Mouse (Mus musculus) hindbrain, embryonic 13.5 days (tissue): Measurements from ENCODE around the gene Cldn14. TPM values are rescaled to one million over a fixed set of nuclear protein-coding genes. Genes with fewer than 3 reads are reported as not detected.
"Not testable (repeated sequence)": the region's sequence is repeated elsewhere in the genome, so short reads cannot be mapped to it uniquely, and the experiment has no call there.

Experiments
- ATAC-seq: fragments of 200-750 bp; cut with Nextera tagmentation; 2 replicates; pipeline ENCODE4 v1.8.0; 2017; ENCODE audit warnings: moderate TSS enrichment; ENCODE audit not compliant: low FRiP score
- H3K27ac ChIP-seq: fragments of 300-500 bp; sonication (generic); 2 replicates; pipeline ENCODE4 v1.5.1; 2015; ENCODE audit warnings: inconsistent platforms, mild to moderate bottlenecking, moderate library complexity
- H3K27me3 ChIP-seq: fragments of 300-500 bp; sonication (generic); 2 replicates; pipeline ENCODE4 v1.6.1; 2015; ENCODE audit warnings: mild to moderate bottlenecking, inconsistent platforms
- H3K36me3 ChIP-seq: fragments of 300-500 bp; sonication (generic); 2 replicates; pipeline ENCODE4 v1.6.1; 2015; ENCODE audit warnings: mild to moderate bottlenecking, inconsistent platforms
- H3K4me1 ChIP-seq: fragments of 300-500 bp; sonication (generic); replicated peaks from 2 replicates; pipeline ENCODE4 v1.6.1; 2015; ENCODE audit warnings: inconsistent platforms
- H3K4me2 ChIP-seq: fragments of 300-500 bp; sonication (generic); 2 replicates; pipeline ENCODE4 v1.6.1; 2015; ENCODE audit warnings: inconsistent platforms, mild to moderate bottlenecking, moderate library complexity
- H3K4me3 ChIP-seq: fragments of 300-500 bp; sonication (generic); 2 replicates; pipeline ENCODE4 v1.5.1; 2015; ENCODE audit warnings: mild to moderate bottlenecking, inconsistent platforms
- H3K9ac ChIP-seq: fragments of 300-500 bp; sonication (generic); 2 replicates; pipeline ENCODE4 v1.6.1; 2015; ENCODE audit warnings: mild to moderate bottlenecking, inconsistent platforms
- H3K9me3 ChIP-seq: fragments of 300-500 bp; sonication (generic); 2 replicates; pipeline ENCODE4 v1.6.1; 2016; ENCODE audit warnings: inconsistent platforms
- WGBS: fragments of 180-500 bp; shearing (Covaris S2); methylation state at CpG from one replicate; pipeline ENCODE4 v1.1.7; 2015; 5-methylcytosine and 5-hydroxymethylcytosine counted together
- polyA plus RNA-seq: library from polyadenylated mRNA; unstranded; fragments of >200 nt; fragmentation: Nextera tagmentation; extraction: Ambion mirVana; gene quantifications from 2 replicates; pipeline ENCODE4 v1.2.1, GENCODE M21; 2015

Gene Cldn14
- polyA plus RNA-seq, 1 experiment from 2014 or later: not detected

DNA sequence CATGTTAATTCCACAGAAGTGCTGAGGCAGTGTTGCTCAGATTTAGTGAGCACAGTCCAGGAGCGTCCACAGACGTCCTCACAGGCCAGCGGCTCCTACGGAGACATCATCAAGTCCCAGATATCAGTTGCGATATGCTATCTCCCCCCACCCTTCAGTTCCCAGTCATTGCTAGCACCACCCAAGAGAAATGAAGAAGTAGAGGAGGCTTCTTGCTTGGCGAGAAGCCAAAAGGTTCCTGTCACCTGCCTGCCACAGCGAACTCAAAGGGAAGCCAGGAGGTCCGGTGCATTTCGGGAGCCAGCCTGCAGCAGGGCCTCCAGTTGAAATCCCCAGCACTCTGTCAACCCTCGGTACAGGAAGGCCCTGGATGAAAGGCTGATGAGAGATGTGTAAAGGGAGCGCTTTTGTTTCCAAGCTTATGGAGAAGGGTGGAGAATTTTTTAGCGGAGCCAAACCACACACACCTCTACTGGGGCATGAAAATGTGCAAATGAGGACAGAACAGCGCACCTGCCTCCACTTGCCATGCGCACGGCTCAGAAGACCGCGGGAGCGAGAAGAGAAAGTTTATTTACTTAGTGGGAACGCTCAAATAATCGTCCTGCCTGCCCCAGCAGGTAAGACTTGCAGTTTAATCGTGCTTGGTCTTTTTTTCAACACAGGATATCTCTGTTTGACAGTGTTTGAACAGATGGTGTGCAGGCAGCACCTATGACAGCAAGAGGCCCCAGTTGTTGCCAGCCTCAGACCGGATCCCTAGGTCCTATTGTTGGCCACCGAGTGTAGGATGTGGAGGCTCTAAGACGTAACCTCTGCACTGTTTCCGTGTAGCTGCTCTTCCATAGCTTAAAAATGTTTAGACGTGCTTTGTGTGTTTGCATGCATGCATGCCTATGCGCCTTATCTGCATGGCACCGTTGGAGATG, 15.0 kb upstream of the Cldn14 start:
- no peak overlapping the region for H3K9ac ChIP-seq
- peaks cover 9% of the 10 kb centered on the region; the same call in 1 of the 2 replicates for H3K9me3 ChIP-seq
- no peak overlapping the region for H3K27ac ChIP-seq
- no peaks in the 10 kb centered on the region for H3K4me1 ChIP-seq
- 83% methylated on average over 28 of the region's 28 CpGs for WGBS
- H3K4me2 ChIP-seq: no peak overlapping the region
- no peak for ATAC-seq
- H3K27me3 ChIP-seq: 0 out of 2 replicates have a peak, but pooled peaks cover 3% of the 10 kb centered on the region
- H3K36me3 ChIP-seq: no peaks in the 10 kb centered on the region
- no peak overlapping the region for H3K4me3 ChIP-seq

DNA sequence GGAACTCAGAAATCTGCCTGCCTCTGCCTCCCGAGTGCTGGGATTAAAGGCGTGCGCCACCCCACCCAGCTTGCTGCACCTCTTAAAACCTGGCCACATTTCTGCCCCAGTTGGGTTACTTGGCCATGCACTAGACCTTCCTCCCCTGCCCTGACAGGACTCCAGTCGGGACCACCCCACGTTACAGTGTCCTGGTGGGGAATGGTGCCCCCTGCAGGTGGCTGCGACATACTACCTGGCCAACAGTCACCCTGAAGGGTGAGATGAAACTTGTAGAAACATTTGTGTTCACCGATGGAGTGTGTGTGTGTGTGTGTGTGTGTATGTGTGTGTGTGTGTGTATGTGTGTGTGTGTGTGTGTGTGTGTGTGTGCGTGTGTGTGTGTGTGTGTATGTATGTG, 11.1 kb upstream of the Cldn14 start:
- H3K9me3 ChIP-seq, H3K4me3 ChIP-seq, H3K27me3 ChIP-seq, ATAC-seq, H3K27ac ChIP-seq, H3K36me3 ChIP-seq, H3K4me1 ChIP-seq, H3K9ac ChIP-seq, H3K4me2 ChIP-seq: not testable (repeated sequence)
- WGBS: 66% methylated on average over 8 of the region's 8 CpGs

DNA sequence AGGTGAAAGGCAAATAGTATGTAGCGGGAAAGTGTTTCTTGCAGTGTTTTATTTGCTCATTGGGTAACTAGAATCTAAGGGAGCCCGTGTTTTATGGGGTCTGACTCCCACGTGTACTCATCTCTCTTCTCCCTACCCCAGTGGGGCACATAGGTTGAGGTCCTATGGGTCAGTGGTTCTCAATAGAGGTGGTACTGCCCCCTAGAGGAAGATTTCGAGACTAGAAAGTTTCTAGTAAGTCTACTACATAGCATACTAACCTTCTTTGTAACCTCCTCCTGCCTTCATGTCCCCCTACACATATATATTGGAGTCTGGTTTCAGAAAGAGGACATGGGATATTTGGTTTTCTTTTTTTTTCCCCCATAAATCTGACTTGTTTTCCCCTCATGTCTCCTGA, 9.3 kb upstream of the Cldn14 start:
- Histone ChIP-seq H3K4me1 (no peaks in the 10 kb centered on the region), H3K27ac (no peak overlapping the region), H3K9ac (no peak overlapping the region), H3K27me3 (no peaks in the 10 kb centered on the region), H3K36me3 (no peaks in the 10 kb centered on the region), H3K4me2 (no peak overlapping the region), H3K9me3 (no peaks in the 10 kb centered on the region), H3K4me3 (no peak overlapping the region)
- no peak for ATAC-seq
- 85% methylated on average over 4 of the region's 4 CpGs for WGBS

DNA sequence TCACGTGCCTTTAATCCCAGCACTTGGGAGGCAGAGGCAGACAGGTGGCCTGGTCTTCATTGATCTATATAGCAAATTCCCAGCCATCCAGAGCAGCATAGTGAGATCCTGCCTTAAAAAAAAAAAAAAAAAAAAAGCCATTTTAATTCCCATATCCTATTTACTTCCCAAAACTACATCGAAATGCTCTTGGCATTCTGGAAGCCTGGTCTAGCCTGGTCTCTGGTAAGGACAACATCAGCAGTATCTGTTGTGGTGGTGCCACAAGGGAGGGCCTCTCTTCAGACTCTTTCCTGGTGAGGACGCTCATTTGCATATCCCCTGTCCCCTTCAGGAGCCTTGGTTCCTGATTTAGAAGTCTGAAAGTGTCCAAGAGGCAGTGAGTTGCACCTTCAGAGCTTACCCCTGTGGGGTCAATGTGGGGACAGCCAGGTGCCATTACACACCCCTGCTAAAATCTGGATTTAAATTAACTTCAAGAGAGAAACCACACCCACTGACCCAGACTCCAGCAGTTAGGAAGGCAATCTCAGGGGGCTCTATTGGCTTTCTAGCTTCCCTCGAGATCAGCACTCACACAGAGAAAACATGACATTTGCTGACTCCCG, 6.0 kb upstream of the Cldn14 start:
- 82% methylated on average over 5 of the region's 5 CpGs for WGBS
- no peak overlapping the region for H3K4me3 ChIP-seq
- no peak overlapping the region for H3K4me2 ChIP-seq
- ATAC-seq: no peak
- H3K27ac ChIP-seq: no peak overlapping the region
- no peaks in the 10 kb centered on the region for H3K36me3 ChIP-seq
- H3K9me3 ChIP-seq: no peaks in the 10 kb centered on the region
- peaks cover 5% of the 10 kb centered on the region; the same call in 1 of the 2 replicates for H3K4me1 ChIP-seq
- H3K9ac ChIP-seq: no peak overlapping the region
- H3K27me3 ChIP-seq: no peaks in the 10 kb centered on the region; the same call in 1 of the 2 replicates

DNA sequence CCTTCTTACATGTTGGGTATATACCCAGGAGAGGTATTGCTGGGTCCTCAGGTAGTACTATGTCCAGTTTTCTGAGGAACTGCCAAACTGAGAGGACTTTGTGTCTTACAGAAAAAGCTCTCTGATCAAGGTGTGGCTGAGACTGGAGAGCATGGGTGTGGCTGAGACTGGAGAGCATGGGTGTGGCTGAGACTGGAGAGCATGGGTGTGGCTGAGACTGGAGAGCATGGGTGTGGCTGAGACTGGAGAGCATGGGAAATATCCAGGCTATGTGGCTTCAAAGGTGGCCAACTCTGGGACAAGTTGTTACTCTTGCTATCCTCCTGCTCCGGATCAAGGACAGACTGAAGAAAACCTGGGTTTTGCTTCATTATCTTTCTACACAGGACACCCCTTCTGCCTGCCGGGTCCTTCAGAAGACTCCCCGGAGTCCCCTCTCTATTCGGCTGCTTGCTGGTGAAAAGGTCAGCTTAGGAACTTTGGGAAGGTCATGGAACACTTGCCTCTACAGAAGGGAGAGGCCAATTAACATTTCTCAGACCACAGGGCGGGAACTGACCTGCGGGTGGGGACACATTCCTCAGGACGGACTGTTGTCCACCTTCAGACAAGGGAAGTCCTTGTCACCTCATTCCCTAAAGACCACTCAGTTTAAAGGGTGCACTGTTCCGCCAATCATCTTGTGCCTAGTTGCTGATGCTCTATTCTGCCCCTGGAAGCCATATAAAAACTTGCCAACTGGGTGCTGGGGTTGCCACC, 4.9 kb upstream of the Cldn14 start:
- 85% methylated on average over 8 of the region's 8 CpGs for WGBS
- not testable (repeated sequence) for H3K4me1 ChIP-seq, H3K9ac ChIP-seq, H3K27me3 ChIP-seq, ATAC-seq, H3K4me3 ChIP-seq, H3K4me2 ChIP-seq, H3K36me3 ChIP-seq, H3K27ac ChIP-seq, H3K9me3 ChIP-seq

DNA sequence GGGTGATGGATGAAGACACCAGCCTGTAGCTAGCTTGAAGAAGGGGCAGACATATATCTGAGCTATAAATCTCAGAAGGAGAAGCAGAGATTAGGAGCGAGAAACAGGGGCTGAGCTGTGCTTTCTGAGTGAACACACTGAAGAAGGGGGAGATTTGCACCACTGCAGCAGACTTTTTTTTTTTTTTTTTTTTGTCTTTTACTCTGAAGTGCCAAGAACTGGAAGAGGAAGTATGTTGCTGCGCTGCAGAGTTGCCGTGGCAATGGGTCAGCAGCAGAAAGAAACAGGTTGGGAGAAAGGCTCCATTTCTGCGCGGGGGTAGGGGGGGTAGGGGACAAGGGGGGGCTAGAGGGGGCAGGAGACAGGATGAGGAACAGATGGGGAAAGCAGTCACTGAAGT, 2.6 kb upstream of the Cldn14 start:
- H3K36me3 ChIP-seq: no peaks in the 10 kb centered on the region
- ATAC-seq: no peak
- no peaks in the 10 kb centered on the region; the same call in 1 of the 2 replicates for H3K27me3 ChIP-seq
- H3K4me1 ChIP-seq: peaks cover 14% of the 10 kb centered on the region
- WGBS: 24% methylated on average over 5 of the region's 5 CpGs
- no peak overlapping the region for H3K4me3 ChIP-seq
- H3K9ac ChIP-seq: no peak overlapping the region
- no peaks in the 10 kb centered on the region for H3K9me3 ChIP-seq
- no peak overlapping the region for H3K4me2 ChIP-seq
- H3K27ac ChIP-seq: no peak overlapping the region

DNA sequence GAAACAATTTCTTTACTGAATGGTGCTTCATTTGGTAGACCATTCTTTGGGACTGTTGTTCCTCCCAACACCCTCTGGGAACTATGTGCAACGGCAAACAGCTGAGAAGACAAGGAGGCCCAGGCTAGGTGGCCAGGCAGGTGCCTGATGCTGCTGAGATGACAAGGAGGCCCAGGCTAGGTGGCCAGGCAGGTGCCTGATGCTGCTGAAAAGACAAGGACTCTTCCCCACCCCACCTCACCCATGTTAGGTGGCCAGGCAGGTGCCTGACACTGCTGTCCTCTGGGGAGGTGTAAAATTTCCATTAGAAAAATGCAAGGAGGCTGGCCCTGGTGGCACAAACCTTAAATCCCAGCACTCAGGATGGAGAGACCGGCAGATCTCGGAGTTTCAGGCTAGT, 2.0 kb upstream of the Cldn14 start:
- Histone ChIP-seq H3K9me3 (no peaks in the 10 kb centered on the region), H3K4me2 (no peak overlapping the region), H3K9ac (no peak overlapping the region), H3K27ac (no peak overlapping the region), H3K4me3 (no peak overlapping the region), H3K36me3 (no peaks in the 10 kb centered on the region), H3K27me3 (no peaks in the 10 kb centered on the region; the same call in 1 of the 2 replicates), H3K4me1 (peaks cover 14% of the 10 kb centered on the region)
- WGBS: 80% methylated on average over 3 of the region's 3 CpGs
- ATAC-seq: no peak

DNA sequence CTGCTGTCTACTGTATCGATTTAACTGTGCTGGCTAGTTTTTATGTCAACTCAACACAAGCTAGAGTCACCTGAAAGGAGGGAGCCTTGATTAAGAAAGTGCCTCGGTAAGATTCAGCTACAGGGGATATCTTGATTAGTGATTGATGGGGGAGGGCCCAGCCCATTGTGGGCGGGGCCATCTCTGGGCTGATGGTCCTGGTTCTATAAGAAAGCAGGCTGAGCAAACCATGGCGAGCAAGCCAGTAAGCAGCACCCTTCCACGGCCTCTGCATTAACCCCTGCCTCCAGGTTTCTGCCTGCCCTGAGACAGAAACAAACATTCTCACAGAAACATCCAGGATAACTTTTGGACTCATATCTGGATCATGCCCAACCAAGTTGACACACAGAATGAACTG, 1.5 kb upstream of the Cldn14 start:
- no peaks in the 10 kb centered on the region; the same call in 1 of the 2 replicates for H3K27me3 ChIP-seq

DNA sequence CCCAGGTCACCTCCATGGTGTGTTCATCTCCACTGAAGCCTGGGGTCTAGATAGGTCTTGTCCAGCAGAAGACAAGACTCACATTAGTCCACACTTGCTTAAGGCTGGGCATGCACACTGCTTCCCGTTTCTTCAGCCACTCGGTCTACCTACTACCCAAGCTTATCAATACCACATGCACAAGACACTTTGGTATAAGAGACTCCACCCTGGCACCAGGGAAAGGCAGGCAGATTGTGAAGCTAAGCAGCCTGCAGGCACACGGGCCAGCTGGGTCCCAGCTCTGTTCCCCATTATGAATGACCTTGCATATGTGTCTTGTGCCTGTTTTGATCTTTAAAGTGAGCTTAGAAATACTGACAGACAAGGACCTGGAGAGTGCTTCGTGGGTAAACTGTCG, 719 bp upstream of the Cldn14 start:
- Histone ChIP-seq H3K9me3 (no peaks in the 10 kb centered on the region), H3K36me3 (no peaks in the 10 kb centered on the region), H3K4me3 (no peak overlapping the region), H3K27ac (no peak overlapping the region), H3K4me2 (no peak overlapping the region), H3K4me1 (peaks cover 14% of the 10 kb centered on the region), H3K9ac (no peak overlapping the region), H3K27me3 (no peaks in the 10 kb centered on the region; the same call in 1 of the 2 replicates)
- no peak for ATAC-seq
- WGBS: 77% methylated on average over 5 of the region's 5 CpGs

More for the DNA sequence above, 1.5 kb upstream of the Cldn14 start:
- Histone ChIP-seq H3K9me3 (no peaks in the 10 kb centered on the region), H3K36me3 (no peaks in the 10 kb centered on the region), H3K9ac (no peak overlapping the region), H3K4me1 (peaks cover 14% of the 10 kb centered on the region), H3K4me2 (no peak overlapping the region), H3K4me3 (no peak overlapping the region), H3K27ac (no peak overlapping the region)
- no peak for ATAC-seq
- 83% methylated on average over 5 of the region's 5 CpGs for WGBS

DNA sequence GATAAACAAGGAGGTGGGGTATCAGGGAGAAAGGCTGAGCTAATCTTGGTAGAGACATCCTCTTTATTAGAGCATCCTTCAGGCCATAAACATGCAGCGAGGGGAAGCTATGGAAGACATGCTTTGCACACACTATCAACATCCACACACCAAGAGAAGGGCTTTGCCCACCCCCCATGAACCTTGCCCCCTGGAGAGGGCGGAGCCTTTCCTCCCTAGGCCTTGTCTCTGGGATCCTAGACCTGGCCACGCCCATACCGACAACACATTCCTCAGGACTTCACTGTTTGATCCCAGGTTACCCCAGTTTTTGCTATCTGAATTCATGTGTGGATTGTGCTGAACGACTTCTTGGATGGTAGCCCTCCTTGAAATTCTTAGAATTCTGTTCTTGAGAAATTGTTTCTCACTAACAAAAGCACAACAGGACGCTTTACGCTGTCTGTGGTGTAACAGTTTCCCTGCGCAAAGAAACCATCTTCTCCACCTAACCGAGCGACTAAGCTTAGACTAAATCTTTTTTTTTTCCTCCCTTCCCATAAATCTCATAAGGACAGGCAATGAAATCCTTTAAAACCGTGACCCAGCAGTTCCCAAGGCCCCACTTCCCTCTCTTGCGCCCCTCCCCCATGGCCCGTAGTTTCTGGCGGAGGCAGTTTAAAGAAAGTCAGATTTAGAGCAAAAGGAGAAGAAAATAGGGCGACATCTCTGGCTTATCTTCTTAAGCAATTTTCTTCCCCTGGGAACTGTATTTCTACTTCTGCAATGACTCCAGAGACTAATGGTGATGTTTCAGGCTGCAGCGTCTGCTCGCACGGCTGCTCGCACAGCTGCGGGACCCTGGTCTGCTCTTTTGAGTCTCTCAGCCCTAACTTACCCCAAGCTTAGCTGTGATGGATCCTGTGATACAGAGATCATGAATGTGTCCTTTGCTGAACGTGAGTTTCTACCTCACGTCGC, 1.7 kb downstream of the Cldn14 start:
- 55% methylated on average over 23 of the region's 23 CpGs for WGBS
- Histone ChIP-seq H3K4me1 (peaks cover 14% of the 10 kb centered on the region), H3K27me3 (no peaks in the 10 kb centered on the region; the same call in 1 of the 2 replicates), H3K27ac (no peak overlapping the region), H3K36me3 (no peaks in the 10 kb centered on the region), H3K9ac (no peak overlapping the region), H3K4me2 (no peak overlapping the region), H3K4me3 (no peak overlapping the region), H3K9me3 (no peaks in the 10 kb centered on the region)
- no peak for ATAC-seq

DNA sequence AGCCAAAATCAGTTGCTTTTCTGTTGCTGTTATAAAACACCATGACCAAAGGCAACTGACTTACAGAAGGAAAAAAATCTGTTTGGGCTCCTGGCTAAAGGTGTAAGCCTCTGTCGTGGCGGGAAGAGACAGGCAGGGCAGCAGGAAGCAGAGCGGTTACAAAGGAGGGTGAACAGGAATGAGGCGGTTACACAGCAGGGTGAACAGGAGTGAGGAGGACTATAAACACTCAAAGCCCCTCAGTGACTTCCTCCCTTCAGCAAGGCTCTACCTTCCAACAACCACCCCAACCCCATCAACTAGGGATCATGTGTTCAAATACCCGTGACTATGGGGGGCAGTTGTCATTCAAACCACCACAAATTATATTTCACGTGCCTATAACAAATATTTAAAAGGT, 5.2 kb downstream of the Cldn14 start:
- 82% methylated on average over 6 of the region's 6 CpGs for WGBS
- ATAC-seq: no peak
- H3K27me3 ChIP-seq: no peaks in the 10 kb centered on the region
- H3K27ac ChIP-seq: no peak overlapping the region
- H3K4me2 ChIP-seq: no peak overlapping the region
- H3K9me3 ChIP-seq: no peaks in the 10 kb centered on the region
- H3K4me3 ChIP-seq: no peak overlapping the region
- no peak overlapping the region for H3K9ac ChIP-seq
- H3K36me3 ChIP-seq: no peaks in the 10 kb centered on the region
- H3K4me1 ChIP-seq: peaks cover 9% of the 10 kb centered on the region
